Mouse (Mus musculus): ENCODE data around the gene Caap1. TPM values are rescaled to one million over a fixed set of nuclear protein-coding genes. Genes with fewer than 3 reads are reported as not detected.

The Caap1 gene
- total RNA-seq, 2 experiments from 2014 or later, result 11.0 to 11.7 TPM

DNA sequence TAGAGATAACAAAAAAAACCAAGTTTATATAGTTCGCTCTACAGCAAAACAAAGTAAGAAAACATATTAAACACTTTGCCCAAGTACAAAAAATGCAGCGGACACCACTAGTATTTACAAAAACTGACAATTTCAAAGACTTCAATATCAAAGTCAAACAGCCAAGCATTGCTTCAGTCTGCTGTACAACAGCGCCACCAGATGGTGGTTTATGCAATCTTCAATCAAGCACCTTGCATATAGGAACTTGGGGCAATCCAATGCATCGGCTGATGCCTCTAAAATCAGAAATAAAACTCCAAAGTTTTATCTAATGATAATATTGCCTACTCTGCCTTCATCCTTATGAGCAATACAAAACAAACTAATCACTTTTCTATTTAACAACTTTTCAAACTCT is 39.0 kb downstream of the Caap1 start:
- DNase-seq (ENCODE audit: low spot score in 2 of 2), result peak; percentile 11 to 51

DNA sequence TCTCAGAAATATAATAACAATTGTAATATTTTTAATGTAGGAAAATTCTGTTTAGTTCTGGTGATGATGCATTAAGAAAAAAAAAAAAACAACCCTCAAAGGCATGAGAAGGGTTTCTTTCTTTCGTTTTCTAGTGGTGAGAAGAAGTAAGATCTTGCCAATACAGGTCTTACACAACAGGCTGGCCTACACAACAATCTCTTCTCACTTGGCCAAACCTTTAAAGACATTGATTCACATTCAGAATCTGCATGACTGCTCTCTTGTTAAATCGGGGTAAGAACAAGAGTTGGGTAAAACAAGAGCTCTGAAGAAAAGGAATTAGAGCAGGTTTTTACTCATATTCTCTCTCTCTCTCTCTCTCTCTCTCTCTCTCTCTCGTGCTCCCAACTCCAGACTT is 41.2 kb downstream of the Caap1 start:
- no peak for DNase-seq (ENCODE audit: low spot score in 2 of 2)

DNA sequence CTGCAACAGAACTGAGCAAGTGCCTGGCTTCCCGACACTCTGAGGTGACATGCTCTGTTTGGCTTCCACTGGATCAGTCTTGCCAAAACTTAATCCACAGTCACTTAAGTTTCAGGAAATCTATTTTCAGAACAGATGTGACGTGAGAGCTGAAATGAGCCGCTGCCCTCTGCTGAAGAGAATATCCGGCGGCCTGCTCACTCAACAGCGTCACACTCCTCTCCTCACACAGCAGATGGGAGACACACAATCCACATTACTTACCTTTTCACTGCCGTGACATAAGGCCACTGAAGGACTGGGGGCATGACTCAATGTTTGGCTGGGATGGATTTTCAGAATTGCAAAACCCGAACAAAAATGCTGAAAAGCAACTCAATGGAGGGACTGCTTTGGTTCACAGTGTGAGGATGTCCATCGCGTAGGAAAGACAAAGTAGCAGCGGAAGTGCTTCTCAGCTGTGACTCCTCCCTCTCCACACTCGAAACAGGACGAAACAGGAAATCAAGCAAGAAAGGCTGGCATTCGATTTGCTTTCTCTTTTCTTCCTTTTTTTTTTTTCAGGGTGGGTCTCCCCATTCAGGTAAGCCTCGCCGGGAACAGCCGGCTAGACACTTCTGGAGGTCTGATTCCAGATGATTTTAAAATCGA is 79.7 kb downstream of the Caap1 start:
- DNase-seq (ENCODE audit: low spot score in 2 of 2), result peak in 1 of 2 experiments; percentile 12

DNA sequence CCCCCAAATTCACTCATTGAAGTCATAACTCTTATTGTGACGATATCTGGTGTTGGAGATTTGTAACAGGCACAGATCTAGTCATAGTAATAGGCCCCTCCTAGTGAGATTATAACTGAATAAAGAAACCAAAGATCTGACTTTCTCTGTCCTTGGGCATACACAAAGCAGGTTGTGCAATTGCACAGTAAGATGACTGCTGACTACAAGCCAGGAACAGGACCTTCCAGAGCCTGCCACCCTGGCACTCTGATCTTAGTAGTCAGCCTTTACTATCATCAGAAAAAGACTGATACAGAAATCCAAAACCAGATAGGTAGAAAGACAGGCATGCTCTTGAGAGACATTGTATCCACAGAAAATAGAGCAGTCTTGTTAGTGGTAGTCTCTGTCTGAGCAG is 83.3 kb downstream of the Caap1 start:
- DNase-seq (ENCODE audit: low spot score in 2 of 2), result no peak

DNA sequence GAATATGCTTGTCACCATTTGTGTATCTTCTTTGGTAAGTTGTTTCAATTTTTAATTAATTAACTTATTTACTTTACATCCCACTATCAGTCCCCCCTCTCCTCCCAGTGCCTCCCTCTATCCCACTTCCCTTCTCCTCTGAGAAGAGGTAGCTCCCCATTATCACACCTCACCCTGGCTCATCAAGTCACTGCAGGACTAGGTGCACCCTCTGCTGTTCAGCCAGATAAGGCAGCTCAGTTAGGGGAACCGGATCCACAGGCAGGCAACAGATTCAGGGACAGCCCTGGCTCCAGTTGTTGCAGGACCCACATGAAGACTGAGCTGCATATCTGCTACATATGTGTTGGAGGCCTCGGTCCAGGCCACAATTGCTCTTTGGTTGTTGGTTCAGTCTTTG is 97.2 kb downstream of the Caap1 start:
- DNase-seq (ENCODE audit: low spot score in 2 of 2), result no peak

DNA sequence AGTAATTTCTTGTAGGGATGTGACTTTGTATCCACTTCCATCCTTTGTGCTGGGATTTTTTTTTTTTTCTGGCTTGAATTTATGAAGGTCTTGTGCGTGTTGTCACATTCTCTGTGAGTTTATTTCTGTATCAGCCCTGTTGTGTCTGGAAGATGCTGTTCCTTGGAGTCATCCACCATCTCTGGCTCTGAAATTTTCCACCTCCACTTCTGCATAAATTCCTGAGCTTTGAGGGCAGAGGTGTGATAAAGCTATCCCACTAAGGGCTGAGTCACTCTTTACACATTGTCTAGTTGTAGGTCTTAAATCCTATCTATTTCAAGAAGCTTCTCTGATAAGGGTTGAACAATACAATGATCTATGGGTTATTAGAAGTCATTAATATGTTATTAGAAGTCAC is 101.7 kb downstream of the Caap1 start:
- no peak for DNase-seq (ENCODE audit: low spot score in 2 of 2)

Other genes starting within 250 kb of the Caap1 start
- gene Gm10306, start 250 bp downstream of the Caap1 start, total RNA-seq (2021), result not detected
- gene Plaa, start 46.4 kb upstream of the Caap1 start, total RNA-seq (2021), result 10 to 100 TPM; 38.7 to 42.5 TPM
- 10 to 100 TPM; 23.7 to 27.2 TPM for gene Ift74, start 57.7 kb upstream of the Caap1 start, total RNA-seq (2021)
- not detected for gene Lrrc19, start 93.3 kb upstream of the Caap1 start, total RNA-seq (2021)
- 1 to 10 TPM; 6.4 to 6.6 TPM for gene Tek, start 182.5 kb upstream of the Caap1 start, total RNA-seq (2021)